Mouse (Mus musculus) kidney, adult 9 months (tissue): ENCODE results near the gene Fam83d.

Experiments used
- DNase-seq: peaks from one replicate; pipeline ENCODE4 v3.0.0; 2022

Fam83d gene

DNA sequence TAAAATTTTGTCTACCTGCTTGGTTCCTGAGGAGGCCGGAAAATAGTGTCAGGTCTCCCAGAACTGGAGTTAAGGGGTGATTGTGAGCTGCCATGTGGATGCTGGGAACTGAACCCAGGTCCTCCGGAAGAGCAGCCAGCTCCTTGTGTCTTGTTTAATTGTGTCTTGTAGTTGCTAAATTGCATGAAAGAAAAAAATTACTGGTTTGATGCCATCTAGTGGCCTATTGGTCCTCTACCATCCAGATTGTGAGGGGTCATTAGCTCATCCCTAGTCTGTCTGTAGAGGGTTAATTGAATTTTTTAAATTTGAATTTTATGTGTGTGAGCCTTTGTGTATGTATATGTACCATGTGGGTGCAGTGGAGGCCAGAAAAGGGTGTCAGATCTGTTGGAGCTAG lies 60.2 kb downstream of the Fam83d start:
- DNase-seq: no peak

- no peak for DNase-seq
These were observed 61.9 kb downstream of the Fam83d start for GRCm38 (mm10) chr2:158829746-158830145.

DNA sequence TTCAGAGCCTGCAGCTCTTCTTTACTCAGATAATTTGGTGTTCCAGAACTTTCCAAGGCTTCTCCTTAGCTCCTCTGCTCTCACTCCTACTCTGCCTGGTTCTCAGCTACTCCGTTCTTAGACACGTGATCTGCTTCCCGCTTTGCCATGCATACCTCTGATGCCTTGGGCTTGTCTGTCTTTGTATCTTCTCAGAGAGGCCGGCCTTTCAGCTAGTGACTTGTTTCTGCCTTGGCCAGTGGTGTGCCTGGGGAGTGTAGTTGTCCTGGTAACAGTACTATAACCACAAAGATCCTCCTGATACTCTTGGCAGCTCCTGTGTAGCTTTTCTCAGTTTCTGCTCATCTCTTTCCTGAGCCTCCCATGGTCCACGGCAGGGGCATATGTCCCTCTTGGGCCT lies 65.3 kb downstream of the Fam83d start:
- no peak for DNase-seq

DNA sequence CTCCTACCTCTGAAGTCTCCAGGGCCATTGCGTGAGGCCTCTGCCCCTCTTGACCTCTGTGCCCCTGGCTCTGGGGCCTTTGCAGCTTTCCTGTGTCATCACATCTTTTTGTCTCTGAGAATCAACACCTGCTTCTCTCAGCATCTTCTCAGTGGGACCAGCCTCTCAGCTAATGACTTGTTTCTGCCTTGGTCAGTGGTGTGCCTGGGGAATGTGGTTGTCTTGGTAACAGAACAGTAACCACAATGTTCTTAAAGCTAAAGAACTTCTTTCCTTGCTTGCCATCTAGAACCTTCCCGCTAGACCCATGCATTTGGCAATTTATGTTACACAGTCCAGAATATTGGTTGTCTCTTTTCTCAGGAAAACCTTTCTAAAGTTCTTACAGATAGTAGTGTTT lies 65.8 kb downstream of the Fam83d start:
- no peak for DNase-seq
